23 mouse cellular contexts compared by ENCODE assay signal in the genomic region with DNA sequence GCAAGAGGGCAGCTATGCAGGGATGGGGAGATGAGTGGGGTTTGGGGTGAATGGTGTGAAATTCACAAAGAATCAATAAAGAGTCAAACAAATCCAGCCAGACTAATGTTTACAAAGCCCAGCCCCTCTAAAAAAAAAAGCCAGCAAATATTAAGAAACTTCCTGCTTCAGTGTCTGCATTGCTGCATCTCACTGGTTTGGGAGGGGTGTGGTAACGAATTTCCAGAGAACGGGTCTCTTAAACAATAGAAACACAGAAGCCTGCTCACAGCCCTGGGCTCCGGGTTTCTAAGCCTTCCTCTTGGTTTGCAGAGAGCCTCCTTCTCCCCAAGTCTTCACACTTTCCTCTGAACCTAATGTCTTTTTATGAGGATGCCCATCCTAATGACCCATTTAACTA. TPM values are rescaled to one million over a fixed set of nuclear protein-coding genes. Genes with fewer than 3 reads are reported as not detected.
"Had no signal": no experiment of that assay in that cellular context is flagged by ENCODE, and none has a peak within 500 bp of the region (broad histone marks: within the 10 kb centered on the region; RNA-seq: fewer than 3 reads in every experiment).

No protein-coding gene starts in this region.

- H3K9me3 ChIP-seq: heart, embryonic 13.5 days; heart, embryonic 15.5 days; hindbrain, embryonic 13.5 days; hindbrain, embryonic 15.5 days; kidney, embryonic 15.5 days; limb, embryonic 13.5 days; limb, embryonic 15.5 days had no signal

- H3K36me3 ChIP-seq: heart, embryonic 13.5 days; heart, embryonic 15.5 days; hindbrain, embryonic 13.5 days; hindbrain, embryonic 15.5 days; kidney, embryonic 15.5 days; limb, embryonic 13.5 days; limb, embryonic 15.5 days had no signal

- H3K4me3 ChIP-seq: heart, adult 2 months; heart, embryonic 13.5 days; heart, embryonic 15.5 days; hindbrain, embryonic 13.5 days; hindbrain, embryonic 15.5 days; kidney, embryonic 15.5 days; layer of hippocampus, adult 2 months; limb, embryonic 13.5 days; limb, embryonic 15.5 days had no signal

- ATAC-seq: hindbrain, postnatal 0 days; intestine, embryonic 16.5 days had no signal

- H3K27me3 ChIP-seq: heart, embryonic 13.5 days; heart, embryonic 15.5 days; hindbrain, embryonic 13.5 days; hindbrain, embryonic 15.5 days; kidney, embryonic 15.5 days; limb, embryonic 13.5 days; limb, embryonic 15.5 days had no signal

- H3K9ac ChIP-seq: heart, embryonic 13.5 days; heart, embryonic 15.5 days; hindbrain, embryonic 13.5 days; hindbrain, embryonic 15.5 days; kidney, embryonic 15.5 days; limb, embryonic 13.5 days; limb, embryonic 15.5 days had no signal

- H3K4me2 ChIP-seq: heart, embryonic 11.5 days; heart, embryonic 13.5 days; heart, embryonic 15.5 days; hindbrain, embryonic 13.5 days; hindbrain, embryonic 15.5 days; kidney, embryonic 15.5 days; limb, embryonic 13.5 days; limb, embryonic 15.5 days had no signal

- H3K27ac ChIP-seq: heart, adult 2 months; heart, embryonic 13.5 days; heart, embryonic 15.5 days; hindbrain, embryonic 13.5 days; hindbrain, embryonic 15.5 days; hindbrain, postnatal 0 days; kidney, embryonic 15.5 days; kidney, postnatal 0 days; layer of hippocampus, adult 2 months; limb, embryonic 13.5 days; limb, embryonic 15.5 days had no signal

- H3K4me1 ChIP-seq: heart, embryonic 15.5 days; kidney, embryonic 15.5 days; limb, embryonic 15.5 days had no signal

- DNase-seq: gastrocnemius, postnatal 25 days; heart, adult 2 months; heart, postnatal 14 days; heart, postnatal 36 days; kidney, adult 11 months; kidney, adult 2 months; kidney, adult 9 months; kidney, postnatal 25 days; kidney, postnatal 4 days; left cerebral cortex, postnatal 4 days had no signal

RNA-seq across cellular contexts. Expression of gene Mboat2, which starts 50.1 kb away (rescaled TPM):
- polyA plus RNA-seq: liver, adult 2 months had no signal
